Mouse (Mus musculus): Measurements from ENCODE around the gene Metrn.

Gene Metrn

GRCm38 (mm10) chr17:25834595-25835222 is 37.8 kb upstream of the Metrn start:
- no peak for TF ChIP-seq GATA4 (IDR thresholded peaks at IDR 0.05; ENCODE audit: insufficient replicate concordance, low read length)

- no peak for TF ChIP-seq GATA4 (IDR thresholded peaks at IDR 0.05; ENCODE audit: insufficient replicate concordance, low read length)
Measured at GRCm38 (mm10) chr17:25833961-25834594, 37.1 kb upstream of the Metrn start.

- TF ChIP-seq GATA4 (IDR thresholded peaks at IDR 0.05; ENCODE audit: insufficient replicate concordance, low read length), result no peak
Measured at GRCm38 (mm10) chr17:25833291-25833663, 36.3 kb upstream of the Metrn start, which contains the start of gene Stub1. Gene Stub1, minus strand, starts transcription at chr17:25833404.

GRCm38 (mm10) chr17:25832436-25833290 is 35.7 kb upstream of the Metrn start:
- TF ChIP-seq GATA4 (IDR thresholded peaks at IDR 0.05; ENCODE audit: insufficient replicate concordance, low read length), result peak; percentile 28; the same call in 1 of the 2 replicates

- TF ChIP-seq GATA4 (IDR thresholded peaks at IDR 0.05; ENCODE audit: insufficient replicate concordance, low read length), result no peak
Measured at GRCm38 (mm10) chr17:25831451-25832281, 34.7 kb upstream of the Metrn start.

GRCm38 (mm10) chr17:25830806-25831431 is 34.0 kb upstream of the Metrn start:
- TF ChIP-seq GATA4 (IDR thresholded peaks at IDR 0.05; ENCODE audit: insufficient replicate concordance, low read length), result no peak

GRCm38 (mm10) chr17:25830200-25830753 is 33.3 kb upstream of the Metrn start:
- TF ChIP-seq GATA4 (IDR thresholded peaks at IDR 0.05; ENCODE audit: insufficient replicate concordance, low read length), result no peak

GRCm38 (mm10) chr17:25829558-25830017 is 32.7 kb upstream of the Metrn start:
- no peak for TF ChIP-seq GATA4 (IDR thresholded peaks at IDR 0.05; ENCODE audit: insufficient replicate concordance, low read length)

GRCm38 (mm10) chr17:25828712-25829557 is 32.0 kb upstream of the Metrn start, which contains the start of gene Jmjd8:
Gene Jmjd8, plus strand, starts transcription at chr17:25828867.
- TF ChIP-seq GATA4 (IDR thresholded peaks at IDR 0.05; ENCODE audit: insufficient replicate concordance, low read length), result peak; percentile 79; the same call in 1 of the 2 replicates

- TF ChIP-seq GATA4 (IDR thresholded peaks at IDR 0.05; ENCODE audit: insufficient replicate concordance, low read length), result no peak
Measured at GRCm38 (mm10) chr17:25828223-25828594, 31.3 kb upstream of the Metrn start.

GRCm38 (mm10) chr17:25827546-25828222 is 30.7 kb upstream of the Metrn start:
- no peak for TF ChIP-seq GATA4 (IDR thresholded peaks at IDR 0.05; ENCODE audit: insufficient replicate concordance, low read length)

GRCm38 (mm10) chr17:25827011-25827410 is 30.1 kb upstream of the Metrn start:
- no peak for TF ChIP-seq GATA4 (IDR thresholded peaks at IDR 0.05; ENCODE audit: insufficient replicate concordance, low read length)
